Comparison of ENCODE assay signal across 10 mouse cellular contexts in the genomic region with DNA sequence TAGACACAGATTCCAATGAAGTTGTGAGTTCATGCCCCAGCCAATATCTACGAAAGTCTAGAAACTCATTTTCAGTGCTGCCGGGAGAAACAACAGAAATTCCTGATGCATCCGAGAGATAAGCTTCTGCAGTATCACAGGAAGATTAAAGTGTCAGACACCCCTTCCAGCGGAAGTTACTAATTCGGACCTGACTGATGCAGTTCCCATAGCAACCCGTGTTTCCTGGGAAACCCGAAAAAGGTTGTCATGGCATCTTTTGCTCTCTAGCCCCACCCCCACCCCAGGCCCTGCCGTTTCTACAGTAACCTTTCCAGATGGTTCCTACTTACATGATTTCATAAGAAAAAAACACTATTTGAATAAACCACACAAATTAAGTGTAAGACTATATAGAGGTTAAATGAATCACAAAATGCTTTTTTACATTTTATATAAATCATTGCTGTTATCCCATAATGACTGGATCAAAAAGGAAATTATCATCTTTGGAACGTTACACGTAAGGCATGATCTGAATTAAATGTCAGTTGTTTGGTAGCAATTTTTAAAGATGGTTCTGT. TPM values are rescaled to one million over a fixed set of nuclear protein-coding genes. Genes with fewer than 3 reads are reported as not detected.
DNase-seq lines count a peak whose midpoint lies in the region; ATAC-seq and TF ChIP-seq lines count a peak whose summit lies in the region.
"Had no signal": no experiment of that assay in that cellular context is flagged by ENCODE, and none has a peak within 500 bp of the region (broad histone marks: within the 10 kb centered on the region; RNA-seq: fewer than 3 reads in every experiment).

No protein-coding gene starts in this region.

- DNase-seq in heart, postnatal 25 days (ENCODE audit: low spot score) = no peak
- DNase-seq in right cerebral cortex, postnatal 36 days (ENCODE audit: low spot score in 2 of 2) = peak; percentile 51 to 73
- no peak for DNase-seq in gastrocnemius, adult 2 months
- DNase-seq in gastrocnemius, postnatal 10 days = no peak

- TF ChIP-seq POLR2A in cortical plate, adult 2 months (IDR thresholded peaks at IDR 0.05; ENCODE audit: extremely low read depth, insufficient read depth, low read length) = peak; percentile 41; the same call in 1 of the 2 replicates

- 54% methylated on average over 10 of the region's 10 CpGs for WGBS in heart, embryonic 14.5 days
- WGBS in hindbrain, embryonic 15.5 days = 16% methylated on average over 10 of the region's 10 CpGs

- peaks cover 0 to 5% of the 10 kb centered on the region in 2 experiments; a peak in 2 of 4 replicates for H3K4me1 ChIP-seq in heart, embryonic 14.5 days (ENCODE audit: control insufficient read depth in 2 of 2, insufficient read depth in 2 of 2, low read length in 2 of 2)
- no peaks in the 10 kb centered on the region; the same call in 1 of the 2 replicates for H3K4me1 ChIP-seq in cortical plate, adult 2 months (ENCODE audit: control insufficient read depth, insufficient read depth, low read length)
- peaks cover 56% of the 10 kb centered on the region for H3K4me1 ChIP-seq in hindbrain, embryonic 15.5 days (replicated peaks)

- 0 out of 2 replicates have a peak overlapping the region, but pooled peaks have one; percentile 99 for H3K4me2 ChIP-seq in heart, embryonic 14.5 days (ENCODE audit: low read length)
- peak overlapping the region; percentile 77 for H3K4me2 ChIP-seq in hindbrain, embryonic 15.5 days
- H3K4me2 ChIP-seq: stomach, embryonic 15.5 days had no signal

- intact Hi-C loops in heart, postnatal 25 days (cut with DNase I) = no loop called here
- intact Hi-C loops in gastrocnemius, adult 2 months (cut with DNase I) = no loop called here

- ATAC-seq in heart, embryonic 14.5 days (ENCODE audit: insufficient number of reproducible peaks, insufficient read depth, low FRiP score, low read depth) = no peak
- ATAC-seq in hindbrain, embryonic 15.5 days (ENCODE audit: low FRiP score, low read depth) = no peak
- ATAC-seq in megakaryocyte progenitor cell, adult 5-6 weeks (replicated peaks; ENCODE audit: poor library complexity) = peak; percentile 16; the same call in 1 of the 2 replicates

- TF ChIP-seq CTCF in cortical plate, adult 2 months (IDR thresholded peaks at IDR 0.05; ENCODE audit: extremely low read depth, insufficient read depth, low read length) = no peak
- no peak for TF ChIP-seq CTCF in gastrocnemius, adult 2 months (IDR thresholded peaks at IDR 0.05)

- no peak overlapping the region for H3K4me3 ChIP-seq in heart, embryonic 14.5 days (ENCODE audit: control insufficient read depth in 1 of 2, insufficient read depth in 1 of 2, low read depth in 1 of 2, low read length in 2 of 2)
- peak overlapping the region; percentile 75 for H3K4me3 ChIP-seq in cortical plate, adult 2 months (ENCODE audit: insufficient read depth, low read length)
- peak overlapping the region; percentile 71 for H3K4me3 ChIP-seq in hindbrain, embryonic 15.5 days
- no peak overlapping the region for H3K4me3 ChIP-seq in gastrocnemius, adult 2 months
- H3K4me3 ChIP-seq: heart, adult 2 months; stomach, embryonic 15.5 days had no signal

- no peaks in the 10 kb centered on the region for H3K36me3 ChIP-seq in heart, embryonic 14.5 days (ENCODE audit: control insufficient read depth, insufficient read depth, low read length)
- 0 out of 2 replicates have a peak, but pooled peaks cover under 1% of the 10 kb centered on the region for H3K36me3 ChIP-seq in hindbrain, embryonic 15.5 days
- H3K36me3 ChIP-seq: stomach, embryonic 15.5 days had no signal

- H3K27ac ChIP-seq in heart, embryonic 14.5 days (replicated peaks in 1 of 2; ENCODE audit: control insufficient read depth in 1 of 2, insufficient read depth in 1 of 2, low read depth in 2 of 2, low read length in 2 of 2) = no peak overlapping the region
- no peak overlapping the region for H3K27ac ChIP-seq in cortical plate, adult 2 months (ENCODE audit: insufficient read depth, low read length)
- H3K27ac ChIP-seq in hindbrain, embryonic 15.5 days (replicated peaks) = no peak overlapping the region
- no peak overlapping the region for H3K27ac ChIP-seq in gastrocnemius, adult 2 months
- H3K27ac ChIP-seq: heart, adult 2 months; stomach, embryonic 15.5 days had no signal

- H3K27me3 ChIP-seq in heart, embryonic 14.5 days (ENCODE audit: control insufficient read depth, insufficient read depth, low read length) = peaks cover 15% of the 10 kb centered on the region
- no peaks in the 10 kb centered on the region for H3K27me3 ChIP-seq in hindbrain, embryonic 15.5 days

- H3K9ac ChIP-seq in heart, embryonic 14.5 days (ENCODE audit: low read length) = no peak overlapping the region
- H3K9ac ChIP-seq in hindbrain, embryonic 15.5 days = 0 out of 2 replicates have a peak overlapping the region, but pooled peaks have one; percentile 48
- H3K9ac ChIP-seq: stomach, embryonic 15.5 days had no signal

- H3K9me3 ChIP-seq in heart, embryonic 14.5 days (ENCODE audit: control insufficient read depth, low read length) = no peaks in the 10 kb centered on the region
- no peaks in the 10 kb centered on the region for H3K9me3 ChIP-seq in hindbrain, embryonic 15.5 days
- H3K9me3 ChIP-seq: stomach, embryonic 15.5 days had no signal

RNA-seq across cellular contexts. Expression of a gene that starts 2.8 kb away (rescaled TPM):
- polyA plus RNA-seq in heart, embryonic 14.5 days (2014; fragmentation: Nextera tagmentation; extraction: Ambion mirVana) = 0.58 and 0.99 TPM in 2 replicates
- under 1 TPM; 0.36 to 0.47 TPM for total RNA-seq in heart, postnatal 25 days (2021)
- polyA plus RNA-seq in cortical plate, adult 2 months (2012; rRNA removed) = 5.6 and 6.6 TPM in 2 replicates
- polyA plus RNA-seq in hindbrain, embryonic 15.5 days (2015; fragmentation: Nextera tagmentation; extraction: Ambion mirVana) = 11.6 and 12.0 TPM in 2 replicates
- 11.6 and 11.9 TPM in 2 replicates for total RNA-seq in megakaryocyte progenitor cell, adult 5-6 weeks (2015)
- total RNA-seq in megakaryocyte progenitor cell, adult 5-6 weeks (2017) = 2.3 and 5.4 TPM in 2 replicates
- not detected for total RNA-seq in gastrocnemius, adult 2 months (2021)
- under 1 TPM; 0.28 to 0.70 TPM for total RNA-seq in gastrocnemius, postnatal 10 days (2021)

Comparison
In these comparisons a context has a peak if more than half of its experiments do, and no peak if none do; other contexts are left out.
1. H3K4me3 ChIP-seq: peak in cortical plate, adult 2 months (single experiment) and hindbrain, embryonic 15.5 days (single experiment); none in heart, embryonic 14.5 days (0 of 2) and gastrocnemius, adult 2 months (single experiment).
2. DNase-seq: peak in right cerebral cortex, postnatal 36 days (2 of 2); none in heart, postnatal 25 days (single experiment), gastrocnemius, adult 2 months (single experiment) and gastrocnemius, postnatal 10 days (single experiment).